Mouse (Mus musculus): ENCODE measurements at regions not wholly inside any gene's neighbourhood (a gene's known extent, or its start where the extent isn't known, plus 50 kb on each side); places are given as distances from the start of the nearest gene placed in this dataset.

DNA sequence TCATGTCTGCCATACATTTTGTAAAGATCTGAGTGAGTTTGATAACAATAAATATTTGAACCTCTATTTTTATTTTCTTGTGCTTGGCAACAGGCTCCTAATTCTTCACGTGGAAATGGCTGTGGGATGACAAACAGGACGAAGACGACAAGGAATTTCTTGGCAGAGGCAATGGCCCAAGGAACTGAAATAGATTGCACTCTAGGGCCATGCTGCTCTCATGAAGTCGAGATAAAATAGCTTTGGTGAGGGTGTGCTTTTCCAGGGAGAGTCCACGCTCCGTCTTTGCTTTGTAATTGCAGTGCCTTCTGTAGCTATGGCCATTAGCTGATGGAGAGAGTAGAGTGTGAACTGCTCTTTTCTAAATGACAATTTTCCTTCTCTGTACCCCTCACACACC lies 50.9 kb upstream of the 1810046K07Rik start:
- H3K4me2 ChIP-seq, result no peak overlapping the region
- H3K36me3 ChIP-seq, result no peaks in the 10 kb centered on the region
- H3K9me3 ChIP-seq, result no peaks in the 10 kb centered on the region
- no peak overlapping the region for H3K4me3 ChIP-seq
- no peaks in the 10 kb centered on the region for H3K27me3 ChIP-seq
- no peak overlapping the region for H3K27ac ChIP-seq
- no peak overlapping the region for H3K9ac ChIP-seq
- H3K4me1 ChIP-seq, result no peaks in the 10 kb centered on the region
- 62% methylated on average over 6 of the region's 6 CpGs for WGBS
- no peak for ATAC-seq (ENCODE audit: insufficient number of reproducible peaks, low FRiP score, low TSS enrichment, low read depth)

GRCm38 (mm10) chr9:51393921-51394320 lies 65.2 kb upstream of the 1810046K07Rik start:
- H3K4me1 ChIP-seq, result peaks cover 16% of the 10 kb centered on the region
- no peaks in the 10 kb centered on the region for H3K27me3 ChIP-seq
- no peaks in the 10 kb centered on the region for H3K9me3 ChIP-seq
- 49% methylated on average over 2 of the region's 2 CpGs for WGBS
- ATAC-seq (ENCODE audit: insufficient number of reproducible peaks, low FRiP score, low TSS enrichment, low read depth), result no peak
- no peak overlapping the region for H3K4me2 ChIP-seq
- H3K4me3 ChIP-seq, result no peak overlapping the region
- H3K9ac ChIP-seq, result no peak overlapping the region
- H3K36me3 ChIP-seq, result no peaks in the 10 kb centered on the region
- H3K27ac ChIP-seq, result no peak overlapping the region

GRCm38 (mm10) chr9:51394372-51394771 lies 65.7 kb upstream of the 1810046K07Rik start:
- no peak overlapping the region for H3K4me3 ChIP-seq
- WGBS, result 27% methylated on average over 9 of the region's 9 CpGs
- H3K27ac ChIP-seq, result peak overlapping the region; percentile 72
- no peak overlapping the region for H3K9ac ChIP-seq
- no peaks in the 10 kb centered on the region for H3K36me3 ChIP-seq
- H3K27me3 ChIP-seq, result no peaks in the 10 kb centered on the region
- no peaks in the 10 kb centered on the region for H3K9me3 ChIP-seq
- peak; percentile 67; the same call in 1 of the 2 replicates for ATAC-seq (ENCODE audit: insufficient number of reproducible peaks, low FRiP score, low TSS enrichment, low read depth)
- H3K4me1 ChIP-seq, result peaks cover 16% of the 10 kb centered on the region
- 0 out of 2 replicates have a peak overlapping the region, but pooled peaks have one; percentile 3 for H3K4me2 ChIP-seq

GRCm38 (mm10) chr9:51396801-51397200 lies 68.1 kb upstream of the 1810046K07Rik start:
- WGBS, result 59% methylated on average over 3 of the region's 3 CpGs
- H3K4me2 ChIP-seq, result no peak overlapping the region
- H3K36me3 ChIP-seq, result no peaks in the 10 kb centered on the region
- no peaks in the 10 kb centered on the region for H3K9me3 ChIP-seq
- peaks cover 16% of the 10 kb centered on the region for H3K4me1 ChIP-seq
- H3K27ac ChIP-seq, result no peak overlapping the region
- no peak overlapping the region for H3K4me3 ChIP-seq
- H3K9ac ChIP-seq, result no peak overlapping the region
- no peaks in the 10 kb centered on the region for H3K27me3 ChIP-seq
- ATAC-seq (ENCODE audit: insufficient number of reproducible peaks, low FRiP score, low TSS enrichment, low read depth), result no peak

DNA sequence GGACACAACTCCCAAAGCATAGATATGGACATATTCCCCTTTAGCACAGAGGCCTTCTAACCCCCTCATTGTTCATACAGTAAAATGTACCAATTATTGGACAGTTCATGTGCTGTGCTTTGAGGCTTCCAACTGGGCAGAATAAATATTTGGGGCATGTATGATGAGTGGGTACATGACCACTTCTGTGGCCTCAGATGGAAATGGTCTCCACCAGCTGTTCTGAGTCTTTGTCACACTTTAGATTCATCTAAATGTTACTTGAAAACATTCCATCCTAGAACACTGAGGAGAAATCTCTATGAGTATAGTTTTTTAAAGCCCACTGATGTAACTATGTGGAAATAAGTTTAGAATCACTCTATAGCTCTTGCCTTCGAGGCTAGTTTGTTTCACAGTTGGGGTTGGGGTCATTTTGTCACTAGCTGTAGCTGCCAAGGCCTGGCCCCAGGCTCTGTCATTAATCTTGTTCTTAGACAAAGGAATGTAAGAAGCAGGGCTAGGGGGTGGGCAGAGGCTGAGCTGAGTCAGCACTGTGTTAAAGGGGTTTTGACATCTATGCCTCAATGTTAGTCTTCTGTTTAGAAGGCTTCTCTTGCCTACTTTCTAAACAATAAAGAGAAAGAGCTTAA lies 69.0 kb upstream of the 1810046K07Rik start:
- ATAC-seq (ENCODE audit: insufficient number of reproducible peaks, low FRiP score, low TSS enrichment, low read depth), result no peak

GRCm38 (mm10) chr9:51398886-51399285 lies 70.2 kb upstream of the 1810046K07Rik start:
- Histone ChIP-seq H3K9ac (no peak overlapping the region), H3K27me3 (no peaks in the 10 kb centered on the region), H3K27ac (no peak overlapping the region), H3K36me3 (no peaks in the 10 kb centered on the region), H3K4me2 (no peak overlapping the region), H3K4me1 (peaks cover 11% of the 10 kb centered on the region), H3K4me3 (no peak overlapping the region), H3K9me3 (no peaks in the 10 kb centered on the region)
- no peak for ATAC-seq (ENCODE audit: insufficient number of reproducible peaks, low FRiP score, low TSS enrichment, low read depth)
- 68% methylated on average over 4 of the region's 4 CpGs for WGBS

More for the DNA sequence above, 69.0 kb upstream of the 1810046K07Rik start:
- Histone ChIP-seq H3K27me3 (no peaks in the 10 kb centered on the region), H3K36me3 (no peaks in the 10 kb centered on the region), H3K4me3 (no peak overlapping the region), H3K27ac (0 out of 2 replicates have a peak overlapping the region, but pooled peaks have one; percentile 27), H3K9ac (no peak overlapping the region), H3K9me3 (no peaks in the 10 kb centered on the region), H3K4me2 (no peak overlapping the region), H3K4me1 (peaks cover 16% of the 10 kb centered on the region)
- WGBS, result 19% methylated on average over 1 of the region's 1 CpGs

- Histone ChIP-seq H3K4me3 (no peak overlapping the region), H3K27ac (no peak overlapping the region), H3K4me2 (no peak overlapping the region), H3K9me3 (no peaks in the 10 kb centered on the region), H3K27me3 (no peaks in the 10 kb centered on the region), H3K4me1 (peaks cover 11% of the 10 kb centered on the region), H3K36me3 (no peaks in the 10 kb centered on the region), H3K9ac (no peak overlapping the region)
- WGBS, result 28% methylated on average over 4 of the region's 4 CpGs
- no peak for ATAC-seq (ENCODE audit: insufficient number of reproducible peaks, low FRiP score, low TSS enrichment, low read depth)
These were observed 70.6 kb upstream of the 1810046K07Rik start for GRCm38 (mm10) chr9:51399356-51399755.

DNA sequence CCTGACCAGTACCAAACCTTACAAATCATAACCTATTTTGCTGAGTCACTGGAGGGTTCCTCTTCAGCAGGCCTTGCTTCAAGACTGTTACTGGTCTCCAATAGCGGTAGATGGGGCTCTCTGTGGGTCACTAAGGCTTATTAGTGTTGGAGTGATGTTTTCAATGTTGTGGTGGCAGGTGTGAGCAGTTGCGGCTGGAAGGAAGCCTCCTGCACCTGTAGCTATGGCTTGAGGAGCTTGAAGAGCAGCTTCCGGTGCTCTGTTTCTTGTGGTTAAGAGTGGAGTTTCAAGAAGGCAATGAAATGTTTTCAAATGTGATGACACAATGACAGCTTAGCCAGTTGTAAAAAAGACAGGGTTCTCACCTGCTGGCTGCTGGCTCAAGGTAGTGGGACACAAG lies 73.1 kb upstream of the 1810046K07Rik start:
- Histone ChIP-seq H3K4me1 (0 out of 2 replicates have a peak, but pooled peaks cover 2% of the 10 kb centered on the region), H3K9ac (no peak overlapping the region), H3K36me3 (no peaks in the 10 kb centered on the region), H3K4me3 (no peak overlapping the region), H3K27me3 (no peaks in the 10 kb centered on the region), H3K4me2 (no peak overlapping the region), H3K9me3 (no peaks in the 10 kb centered on the region), H3K27ac (no peak overlapping the region)
- 80% methylated on average over 3 of the region's 3 CpGs for WGBS
- no peak for ATAC-seq (ENCODE audit: insufficient number of reproducible peaks, low FRiP score, low TSS enrichment, low read depth)

DNA sequence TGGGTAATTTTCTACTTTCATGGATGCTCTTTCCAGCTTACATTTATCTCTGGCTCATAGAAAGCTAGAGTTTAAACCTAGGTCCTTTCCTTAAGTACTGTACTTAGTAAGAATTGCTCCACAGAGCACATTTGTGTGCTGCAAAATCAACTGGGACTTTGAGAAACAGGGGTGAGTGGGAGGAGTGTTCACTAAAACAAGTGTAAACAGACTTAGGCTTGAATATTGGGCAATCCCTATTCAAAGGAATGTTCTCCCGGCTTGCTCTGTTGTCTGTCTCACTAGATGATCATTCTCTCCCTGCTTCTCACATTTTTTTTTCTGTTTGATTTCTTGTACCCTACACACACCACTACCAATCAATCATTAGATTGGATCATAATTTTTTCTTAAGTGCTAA lies 79.3 kb upstream of the 1810046K07Rik start:
- Histone ChIP-seq H3K9me3 (no peaks in the 10 kb centered on the region), H3K4me1 (no peaks in the 10 kb centered on the region), H3K27me3 (no peaks in the 10 kb centered on the region), H3K27ac (no peak overlapping the region), H3K4me2 (no peak overlapping the region), H3K9ac (no peak overlapping the region), H3K4me3 (no peak overlapping the region), H3K36me3 (no peaks in the 10 kb centered on the region)
- 47% methylated on average over 1 of the region's 1 CpGs for WGBS
- no peak for ATAC-seq (ENCODE audit: insufficient number of reproducible peaks, low FRiP score, low TSS enrichment, low read depth)

- H3K4me1 ChIP-seq, result 0 out of 2 replicates have a peak, but pooled peaks cover 3% of the 10 kb centered on the region
- no peak overlapping the region for H3K27ac ChIP-seq
- no peak overlapping the region for H3K9ac ChIP-seq
- ATAC-seq (ENCODE audit: insufficient number of reproducible peaks, low FRiP score, low TSS enrichment, low read depth), result peak; percentile 79; the same call in 1 of the 2 replicates
- no peak overlapping the region for H3K4me3 ChIP-seq
- no peaks in the 10 kb centered on the region for H3K27me3 ChIP-seq
- no peak overlapping the region for H3K4me2 ChIP-seq
- H3K36me3 ChIP-seq, result no peaks in the 10 kb centered on the region
- no peaks in the 10 kb centered on the region for H3K9me3 ChIP-seq
- 21% methylated on average over 5 of the region's 5 CpGs for WGBS
These were observed 90.3 kb upstream of the 1810046K07Rik start for GRCm38 (mm10) chr9:51418923-51419482.

DNA sequence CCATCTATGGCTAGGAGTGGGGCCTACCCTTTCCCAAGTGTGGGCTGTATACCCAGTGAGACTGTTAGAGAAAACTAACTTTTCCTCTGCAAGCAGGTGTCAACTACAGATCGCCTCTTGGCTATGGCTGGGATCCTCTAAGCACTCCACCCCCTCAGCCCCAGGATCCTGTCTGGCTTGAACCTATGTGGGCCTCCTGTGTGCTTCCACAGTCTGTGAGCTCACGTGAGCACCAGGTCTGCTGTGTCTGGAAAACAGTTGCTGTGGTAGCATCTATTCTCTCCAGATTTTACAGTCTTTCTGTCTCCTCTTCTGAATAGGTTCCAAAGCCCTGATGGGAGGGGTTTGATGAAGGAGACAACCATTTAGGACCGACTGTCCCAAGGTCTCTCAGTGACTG lies 93.8 kb upstream of the 1810046K07Rik start:
- 51% methylated on average over 3 of the region's 3 CpGs for WGBS
- 0 out of 2 replicates have a peak, but pooled peaks cover 3% of the 10 kb centered on the region for H3K4me1 ChIP-seq
- ATAC-seq (ENCODE audit: insufficient number of reproducible peaks, low FRiP score, low TSS enrichment, low read depth), result no peak
- H3K4me2 ChIP-seq, result no peak overlapping the region
- H3K4me3 ChIP-seq, result no peak overlapping the region
- H3K9me3 ChIP-seq, result no peaks in the 10 kb centered on the region
- 0 out of 2 replicates have a peak overlapping the region, but pooled peaks have one; percentile 17 for H3K27ac ChIP-seq
- no peak overlapping the region for H3K9ac ChIP-seq
- no peaks in the 10 kb centered on the region for H3K27me3 ChIP-seq
- no peaks in the 10 kb centered on the region for H3K36me3 ChIP-seq

GRCm38 (mm10) chr9:51423341-51423740 lies 94.6 kb upstream of the 1810046K07Rik start:
- no peak overlapping the region for H3K4me2 ChIP-seq
- no peaks in the 10 kb centered on the region for H3K27me3 ChIP-seq
- H3K27ac ChIP-seq, result no peak overlapping the region; the same call in 1 of the 2 replicates
- WGBS, result 68% methylated on average over 4 of the region's 4 CpGs
- no peak overlapping the region for H3K9ac ChIP-seq
- H3K36me3 ChIP-seq, result no peaks in the 10 kb centered on the region
- no peaks in the 10 kb centered on the region for H3K9me3 ChIP-seq
- no peak for ATAC-seq (ENCODE audit: insufficient number of reproducible peaks, low FRiP score, low TSS enrichment, low read depth)
- 0 out of 2 replicates have a peak, but pooled peaks cover 3% of the 10 kb centered on the region for H3K4me1 ChIP-seq
- H3K4me3 ChIP-seq, result no peak overlapping the region
